Mouse (Mus musculus) heart, adult 18-20 months (tissue): ENCODE data around the gene Cd2. TPM values are rescaled to one million over a fixed set of nuclear protein-coding genes. Genes with fewer than 3 reads are reported as not detected.

Source experiments
- DNase-seq, 2 experiments: peaks; one replicate each; pipeline ENCODE4 v3.0.0; 2021 to 2022; ENCODE audit warnings: mixed read lengths in 1 of 2
- total RNA-seq, 2 experiments: library from RNA; stranded (reverse); gene quantifications; 2 replicates each; pipeline ENCODE4 v1.2.3; 2021

Cd2 gene
- total RNA-seq, 2 experiments from 2014 or later = 0.32 to 4.6 TPM

DNA sequence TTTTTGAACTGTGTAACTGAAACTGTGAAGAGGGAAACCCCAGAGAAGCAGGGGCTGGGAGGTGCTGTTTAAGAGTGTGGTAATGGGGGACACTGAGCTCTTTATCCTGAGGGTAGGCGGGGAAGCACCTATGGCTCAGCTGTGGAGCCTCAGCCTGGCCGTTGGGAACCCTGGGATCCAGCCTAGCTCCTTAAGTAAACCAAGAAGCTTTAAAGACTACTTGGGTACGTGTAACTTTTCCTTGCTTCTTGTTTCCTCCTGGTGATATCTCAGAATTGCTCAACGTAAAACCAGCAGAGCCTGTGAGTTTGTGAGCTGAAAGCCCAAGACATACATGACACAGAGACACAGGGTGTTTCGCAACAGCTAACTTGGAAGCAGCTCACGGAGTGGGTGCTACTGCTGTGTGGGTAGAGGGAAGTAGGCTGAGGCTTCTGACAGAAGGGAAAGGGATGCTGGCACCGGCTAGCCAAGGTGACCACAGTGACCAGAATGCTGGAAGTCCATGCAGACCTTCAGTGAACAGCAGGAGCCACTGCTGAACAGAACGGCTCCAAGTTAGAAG, 5.9 kb upstream of the Cd2 start:
- DNase-seq = peak; percentile 61 to 74

DNA sequence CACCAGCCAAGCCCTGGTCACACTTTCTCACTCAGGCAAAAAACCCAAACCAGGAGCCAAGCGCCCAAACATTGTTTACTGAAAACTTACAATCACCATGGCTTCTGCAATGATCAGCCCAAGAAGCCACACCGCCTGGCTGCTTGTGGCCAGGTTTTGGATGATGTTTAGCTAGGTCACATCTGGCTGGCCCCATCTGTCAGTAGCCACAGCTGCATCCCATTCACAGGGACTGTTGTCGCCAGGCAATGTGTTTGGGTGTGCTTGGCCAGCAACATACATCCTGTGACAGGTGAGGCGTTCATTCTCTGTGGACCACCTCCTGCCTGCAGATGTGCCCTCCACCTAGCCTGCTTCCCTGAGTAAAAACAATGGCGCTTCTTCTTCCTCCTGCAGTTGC, 4.9 kb upstream of the Cd2 start:
- DNase-seq = peak; percentile 27 to 57

DNA sequence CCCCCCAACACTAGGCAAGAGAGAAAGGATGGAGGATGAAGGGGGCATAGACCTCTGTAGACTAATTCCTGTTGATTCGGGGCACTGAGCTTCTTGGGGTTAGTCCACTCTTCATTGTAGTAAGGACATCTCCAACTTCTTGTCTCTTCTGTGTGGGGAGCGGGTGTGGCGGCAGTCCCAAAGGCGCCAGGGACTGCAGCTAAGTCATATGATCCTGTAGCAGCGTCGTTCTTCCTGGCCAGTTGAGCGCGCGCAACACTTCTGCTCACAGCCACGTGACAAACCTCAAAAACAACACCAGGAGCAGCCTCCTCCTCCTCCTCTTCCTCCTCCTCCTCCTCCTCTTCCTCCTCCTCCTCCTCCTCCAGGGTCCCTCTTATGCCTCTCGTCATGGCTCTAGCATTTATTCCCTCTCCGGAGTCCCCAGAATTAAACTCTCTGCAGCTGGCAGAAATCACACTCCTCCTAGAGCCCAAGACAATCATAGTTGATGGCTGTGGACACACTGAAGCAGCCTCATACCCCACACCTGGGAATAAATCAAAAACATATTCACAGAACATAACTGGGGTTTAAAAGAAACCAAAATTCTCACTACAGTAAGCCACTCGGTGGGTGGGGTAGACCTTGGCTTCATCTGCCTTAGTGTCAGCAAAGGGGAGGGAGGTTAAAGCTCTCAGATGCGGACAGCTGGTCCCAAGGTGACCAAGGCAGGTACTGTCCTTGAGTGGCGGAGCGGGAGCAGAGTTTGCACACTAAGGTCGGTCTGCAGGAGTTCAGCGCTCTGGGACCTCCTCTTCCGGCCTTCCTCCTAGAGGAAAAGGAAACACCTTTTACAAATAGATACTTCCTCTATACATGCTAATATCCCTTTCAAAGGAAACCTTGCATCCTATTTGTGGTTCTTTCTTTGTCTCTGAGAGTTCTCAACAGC, 3.1 kb upstream of the Cd2 start:
- DNase-seq = no peak

DNA sequence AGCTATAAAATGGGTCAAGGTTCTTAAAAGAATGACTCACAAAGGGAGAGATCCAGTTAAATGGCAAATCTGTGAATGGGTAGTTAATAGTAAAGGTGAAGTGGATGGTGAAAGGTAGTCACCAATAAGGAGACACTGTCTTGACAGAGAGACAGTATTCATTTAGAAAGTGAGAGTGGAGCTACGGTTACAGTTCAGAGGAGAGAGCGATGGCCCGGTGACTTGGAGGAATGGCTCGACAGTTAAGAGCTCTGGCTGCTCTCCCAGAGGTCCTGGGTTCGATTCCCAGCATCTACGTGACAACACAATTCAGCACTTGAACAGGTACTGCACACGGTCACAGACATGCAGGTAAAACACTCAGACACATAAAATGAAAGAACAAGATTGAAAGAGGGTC, 2.3 kb upstream of the Cd2 start:
- DNase-seq = no peak

DNA sequence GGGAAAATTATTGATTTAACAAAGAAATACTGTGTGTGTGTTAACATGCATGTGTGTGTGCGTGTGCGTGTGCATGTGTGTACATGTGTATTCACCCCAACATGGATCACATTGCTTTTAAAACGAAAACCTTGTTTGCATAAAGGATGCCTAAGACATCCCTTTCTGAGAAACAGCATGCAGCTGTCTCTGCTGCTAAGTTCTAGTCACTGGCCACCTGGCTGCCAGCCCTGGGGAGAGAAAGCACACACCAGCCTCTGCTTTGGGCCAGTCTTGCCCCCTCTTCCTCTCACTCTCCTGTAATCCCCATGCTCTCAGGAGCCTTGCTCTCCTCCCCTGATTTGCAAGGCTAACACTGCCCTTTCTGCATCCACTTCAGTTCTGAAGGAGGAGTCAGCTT, 1.7 kb upstream of the Cd2 start:
- DNase-seq = no peak

DNA sequence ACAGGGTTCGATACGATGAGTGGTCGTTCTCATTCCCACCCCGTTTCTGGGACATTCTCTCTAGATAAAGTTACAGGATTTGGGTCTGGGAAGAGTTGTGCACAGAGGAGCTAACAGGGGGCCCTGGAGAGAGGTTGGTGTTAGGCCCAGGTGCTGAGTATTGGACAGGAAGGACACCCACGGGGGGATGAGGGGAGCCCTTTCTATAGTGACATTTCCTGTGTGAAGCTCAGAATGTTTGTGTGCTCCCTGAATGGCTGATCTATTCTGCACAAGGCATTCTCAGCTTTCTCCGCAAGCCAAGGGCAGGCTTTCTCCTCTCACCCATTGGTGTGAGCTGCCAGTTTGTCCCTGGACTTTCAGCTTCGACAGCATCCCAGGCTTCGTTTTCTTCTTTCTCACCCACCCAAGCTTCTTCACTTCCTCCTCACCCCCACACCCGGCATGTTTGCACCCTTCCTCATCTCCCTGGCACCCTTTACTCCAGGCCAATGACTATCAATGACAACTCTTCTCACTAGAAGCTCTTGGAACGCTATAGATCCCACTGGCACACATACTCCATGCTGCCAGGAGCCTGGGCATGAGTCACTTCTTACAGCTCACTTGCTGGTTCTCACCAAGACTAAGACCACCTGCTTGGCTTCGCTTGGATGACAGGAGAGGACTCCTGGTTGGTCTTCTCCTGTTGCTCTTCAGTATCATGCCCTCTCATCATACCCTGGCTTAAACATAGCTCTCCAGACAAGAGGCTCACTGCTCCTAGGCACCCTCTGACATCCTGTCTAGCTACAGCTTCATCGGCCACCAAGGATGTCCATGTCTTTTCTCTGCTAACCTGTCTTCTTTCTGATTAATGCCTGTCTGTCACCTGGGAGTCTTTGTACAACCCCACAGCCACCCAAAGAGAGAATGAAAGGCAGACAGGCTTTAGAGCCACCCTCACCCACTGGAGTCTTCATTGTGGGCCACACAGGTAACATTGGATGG, 1.1 kb downstream of the Cd2 start:
- no peak for DNase-seq

DNA sequence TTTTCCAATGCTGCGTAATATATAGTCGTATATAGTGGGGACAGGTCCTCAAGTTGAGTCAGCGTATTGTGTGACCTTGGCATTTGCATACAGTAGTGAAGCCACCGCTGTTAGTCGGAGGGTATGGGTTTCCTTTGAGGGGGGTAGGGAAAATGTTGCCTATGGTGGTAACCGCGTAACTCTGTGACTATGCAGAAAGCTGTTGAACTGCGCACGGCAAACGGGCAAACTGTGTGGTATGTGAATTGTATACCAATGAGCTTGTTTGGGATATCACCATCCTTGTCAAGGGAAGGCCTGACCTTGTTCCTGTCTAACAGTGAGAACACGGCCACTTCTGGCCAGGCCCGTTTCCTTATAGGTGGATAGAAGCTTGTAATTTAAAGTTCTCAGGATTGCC, 1.9 kb downstream of the Cd2 start:
- no peak for DNase-seq

DNA sequence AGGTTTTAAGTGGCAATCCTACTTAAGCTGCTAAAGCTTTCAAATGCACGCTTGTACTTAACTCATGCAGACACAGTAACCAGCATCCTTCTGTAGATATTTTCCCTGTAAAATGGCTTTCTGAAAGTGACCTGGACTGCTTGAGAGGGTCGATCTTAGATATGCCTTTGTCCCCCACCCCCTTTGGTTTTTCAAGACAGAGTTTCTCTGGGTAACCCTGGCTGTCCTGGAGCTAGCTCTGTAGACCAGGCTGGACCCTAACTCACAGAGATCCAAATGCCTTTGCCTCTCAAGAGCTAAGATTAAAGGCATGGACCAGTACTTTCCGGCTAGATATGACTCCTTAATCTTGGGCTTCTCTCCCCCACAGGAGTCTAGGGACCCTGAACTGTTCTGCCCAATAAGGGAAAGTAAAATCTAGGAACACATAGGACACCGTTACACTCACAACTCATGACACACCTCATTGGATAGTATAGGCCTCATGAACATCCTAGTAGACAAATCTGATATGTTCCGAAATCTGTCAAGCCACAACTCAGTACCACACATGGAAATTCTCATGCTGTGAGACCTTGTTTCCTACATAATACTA, 2.6 kb downstream of the Cd2 start:
- no peak for DNase-seq

DNA sequence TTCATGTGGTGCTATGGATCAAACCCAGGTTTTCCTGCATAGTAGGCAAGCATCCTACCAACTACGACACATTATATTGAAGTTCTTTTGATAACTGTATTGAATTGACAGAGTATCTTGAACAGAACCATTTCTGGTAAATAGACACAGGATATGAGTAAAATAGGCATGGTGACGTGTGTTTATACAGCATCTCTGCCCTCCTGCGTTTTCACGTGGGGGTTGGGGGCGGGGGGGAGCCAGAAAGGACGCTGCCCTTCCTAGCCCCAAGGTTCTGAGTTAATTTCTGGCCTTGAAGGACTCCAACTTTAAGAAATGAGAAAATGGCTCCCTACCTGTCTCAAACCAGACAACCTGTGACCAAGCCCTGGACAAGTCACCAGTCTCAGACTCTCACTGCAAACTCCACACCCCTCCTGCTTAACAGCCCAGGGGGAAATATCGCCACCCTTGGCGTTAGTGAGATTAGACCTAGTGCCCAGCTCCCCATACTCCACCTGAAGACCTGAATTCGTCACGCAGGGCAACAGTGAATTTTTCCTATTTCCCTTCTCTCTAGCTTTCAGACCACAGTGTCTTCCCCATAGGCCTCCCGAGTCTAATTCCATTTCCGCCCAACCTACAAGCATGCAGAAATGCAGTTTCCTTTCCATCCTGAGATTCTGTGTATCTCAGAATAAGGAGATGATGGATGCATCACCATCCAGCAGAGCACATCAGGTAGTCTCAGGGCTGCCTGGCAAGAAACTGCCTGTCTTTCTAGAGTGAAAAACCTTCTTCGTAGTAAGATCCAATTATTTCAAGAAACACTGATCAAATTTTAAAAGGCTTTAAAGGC, 3.7 kb downstream of the Cd2 start:
- DNase-seq = no peak

DNA sequence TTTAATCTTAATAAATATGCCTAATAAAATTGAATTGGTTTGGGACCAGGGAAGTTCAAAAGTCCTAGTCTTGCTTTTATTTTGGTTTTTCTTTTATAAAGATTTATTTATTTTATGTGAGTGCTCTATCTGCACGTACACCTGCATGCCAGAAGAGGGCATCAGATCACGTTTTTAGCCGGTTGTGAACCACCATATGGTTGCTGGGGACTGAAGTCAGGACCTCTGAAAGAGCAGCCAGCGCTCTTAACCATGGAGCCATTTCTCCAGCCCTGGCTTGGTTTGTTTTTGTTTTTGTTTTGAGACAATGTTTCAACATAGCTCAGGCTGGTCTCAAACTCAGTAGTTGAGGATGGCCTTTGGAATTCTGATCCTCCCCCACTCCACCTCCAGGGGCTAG, 4.3 kb downstream of the Cd2 start:
- no peak for DNase-seq

DNA sequence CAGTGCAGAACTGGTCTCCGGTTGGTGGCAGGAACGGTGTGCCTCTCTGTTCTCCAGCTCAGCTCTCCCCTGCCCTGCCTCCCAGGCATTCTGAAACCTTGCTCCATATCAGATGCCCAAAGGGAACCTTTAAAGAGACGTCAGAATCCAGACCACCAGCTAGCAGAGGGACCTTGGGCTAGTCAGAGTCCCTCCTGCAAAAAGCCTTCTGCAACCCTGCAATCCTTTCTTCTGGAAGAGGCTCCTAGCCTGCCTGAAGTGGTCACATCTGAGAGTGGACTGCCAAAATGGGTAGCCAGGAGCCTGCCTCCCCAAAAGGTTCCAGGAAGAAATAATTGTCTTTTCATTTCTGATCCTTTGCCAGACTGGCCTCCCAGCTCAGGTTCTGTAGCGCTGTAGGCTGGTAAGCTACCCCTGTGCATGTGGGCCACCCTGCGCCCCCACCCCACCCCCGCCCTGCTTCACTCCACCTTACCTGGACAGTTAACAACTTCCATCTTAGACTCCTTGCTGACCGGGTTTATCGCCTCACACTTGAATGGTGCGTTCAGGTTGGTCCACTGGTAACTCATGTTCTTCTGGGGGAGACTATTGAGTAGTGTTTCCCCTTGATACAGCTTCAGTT, 5.1 kb downstream of the Cd2 start:
- DNase-seq = no peak

DNA sequence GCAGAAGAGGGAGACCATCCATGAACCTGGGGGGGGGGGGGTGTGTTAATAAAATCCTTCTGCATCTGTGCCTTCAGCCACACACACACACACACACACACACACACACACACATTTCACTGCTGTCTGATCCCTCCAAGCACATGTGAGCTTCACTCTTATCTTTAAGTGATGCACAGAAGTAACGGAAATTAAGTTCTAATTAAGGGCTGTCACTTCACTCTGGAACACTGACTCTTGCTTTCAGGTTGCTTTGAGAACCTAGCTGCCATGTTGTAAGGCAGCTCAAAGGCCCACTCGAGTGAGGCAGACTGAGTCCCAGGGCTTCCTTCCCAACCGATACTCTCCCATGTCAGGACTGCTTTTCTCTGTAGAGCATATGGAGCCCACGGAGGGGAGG, 5.9 kb downstream of the Cd2 start:
- no peak for DNase-seq

DNA sequence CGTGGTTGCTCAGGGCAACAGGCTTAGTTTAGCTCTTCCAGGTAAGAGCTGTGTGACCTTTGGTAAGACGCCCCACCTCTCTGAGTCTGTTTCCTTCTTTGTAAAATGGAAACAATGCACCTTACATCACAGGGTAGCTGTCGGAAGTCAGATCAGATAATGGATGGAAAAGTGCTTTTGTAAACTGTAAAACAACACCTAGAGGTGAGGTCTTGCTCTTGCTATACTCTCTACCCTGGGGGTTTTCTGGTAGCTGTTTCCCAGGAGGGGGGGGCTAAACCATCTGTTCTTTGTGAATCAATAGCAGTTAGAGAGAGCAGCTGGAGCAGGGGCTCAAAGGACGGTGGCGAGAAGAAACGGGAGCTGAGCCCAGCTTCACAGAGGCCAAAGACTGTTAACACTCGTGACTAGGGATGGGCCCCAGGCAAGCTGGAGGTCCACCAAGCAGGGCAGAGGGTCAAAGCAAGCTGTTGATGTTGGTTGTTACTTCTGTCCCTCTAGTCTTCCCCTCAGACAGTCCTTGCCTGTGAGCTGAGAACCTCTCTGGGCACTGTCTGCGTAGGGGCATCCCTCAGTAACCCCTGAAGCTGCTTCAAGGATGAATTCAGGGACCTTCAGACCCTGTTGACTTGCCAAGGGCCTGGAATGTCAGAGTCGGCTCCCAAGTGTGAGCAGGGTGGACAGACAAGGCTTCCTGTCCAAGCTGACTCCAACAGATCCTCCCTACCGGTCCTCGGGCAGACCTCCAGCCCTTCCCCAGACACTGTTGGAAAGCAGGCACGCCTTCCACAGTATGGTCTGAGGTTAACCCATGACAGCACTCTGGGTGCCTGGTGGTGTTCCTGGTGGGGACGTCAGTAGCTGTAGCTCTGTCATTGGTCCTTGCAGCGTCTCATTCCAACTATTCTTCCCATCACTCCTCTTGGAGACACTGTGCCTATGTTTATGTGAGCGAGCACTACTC, 7.1 kb downstream of the Cd2 start:
- DNase-seq = peak; percentile 83 to 91

DNA sequence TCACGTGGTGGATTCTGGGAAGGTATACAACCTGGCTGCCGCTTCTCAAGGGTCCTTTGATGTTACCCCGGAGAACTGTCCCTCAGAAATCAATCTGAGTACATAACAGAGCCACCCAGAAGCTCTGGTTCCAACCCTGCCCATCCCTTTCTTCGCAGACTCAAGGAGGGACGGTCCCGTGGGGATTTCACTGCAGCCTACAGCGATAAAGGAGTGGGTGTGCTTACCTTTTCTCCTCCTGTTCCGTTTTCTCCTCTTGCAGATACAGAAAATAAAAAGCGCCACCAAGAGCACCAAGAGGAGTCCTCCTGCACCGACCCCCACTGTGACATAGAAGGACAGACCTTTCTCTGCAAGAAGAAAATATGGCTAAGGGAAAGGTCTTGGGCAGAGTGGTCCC, 8.2 kb downstream of the Cd2 start:
- DNase-seq = no peak

DNA sequence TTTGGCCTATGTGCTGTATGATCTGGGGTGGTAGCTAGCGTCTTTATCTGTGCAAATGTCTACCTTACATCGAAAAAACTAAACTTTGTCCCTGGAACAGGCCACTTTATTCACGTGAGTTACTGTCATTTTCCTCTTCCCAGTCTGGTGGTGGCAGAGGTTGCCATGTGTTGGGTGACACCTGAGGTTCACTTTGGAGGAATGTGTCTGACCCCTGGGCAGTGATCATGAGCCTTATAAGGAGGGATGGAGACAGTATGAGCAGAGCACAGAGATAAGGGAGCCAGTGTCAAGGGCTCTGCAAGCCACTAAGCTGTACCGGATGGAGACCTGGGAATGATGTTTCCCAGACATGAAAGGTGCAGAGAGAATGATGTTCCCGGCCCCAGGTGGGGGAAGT, 9.3 kb downstream of the Cd2 start:
- DNase-seq = no peak

DNA sequence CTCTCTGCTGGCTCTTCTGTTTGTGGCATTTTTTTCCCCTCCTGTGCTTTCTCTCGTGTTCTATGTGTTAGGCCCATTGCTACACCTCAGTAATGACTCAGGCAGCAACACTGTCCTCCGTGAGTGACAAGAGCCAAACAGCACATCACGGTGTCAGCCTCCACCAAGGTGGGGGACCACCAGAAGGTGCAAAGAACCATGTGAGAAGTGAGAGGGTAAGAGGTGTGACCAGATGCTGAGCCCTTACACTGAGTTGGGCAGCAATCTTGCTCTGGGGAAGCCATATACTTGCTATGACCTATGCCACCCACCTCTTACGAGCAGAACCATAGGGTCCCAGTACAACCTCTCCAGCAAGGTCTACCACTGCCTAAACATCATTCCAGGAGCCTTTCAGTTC, 9.9 kb downstream of the Cd2 start:
- no peak for DNase-seq

DNA sequence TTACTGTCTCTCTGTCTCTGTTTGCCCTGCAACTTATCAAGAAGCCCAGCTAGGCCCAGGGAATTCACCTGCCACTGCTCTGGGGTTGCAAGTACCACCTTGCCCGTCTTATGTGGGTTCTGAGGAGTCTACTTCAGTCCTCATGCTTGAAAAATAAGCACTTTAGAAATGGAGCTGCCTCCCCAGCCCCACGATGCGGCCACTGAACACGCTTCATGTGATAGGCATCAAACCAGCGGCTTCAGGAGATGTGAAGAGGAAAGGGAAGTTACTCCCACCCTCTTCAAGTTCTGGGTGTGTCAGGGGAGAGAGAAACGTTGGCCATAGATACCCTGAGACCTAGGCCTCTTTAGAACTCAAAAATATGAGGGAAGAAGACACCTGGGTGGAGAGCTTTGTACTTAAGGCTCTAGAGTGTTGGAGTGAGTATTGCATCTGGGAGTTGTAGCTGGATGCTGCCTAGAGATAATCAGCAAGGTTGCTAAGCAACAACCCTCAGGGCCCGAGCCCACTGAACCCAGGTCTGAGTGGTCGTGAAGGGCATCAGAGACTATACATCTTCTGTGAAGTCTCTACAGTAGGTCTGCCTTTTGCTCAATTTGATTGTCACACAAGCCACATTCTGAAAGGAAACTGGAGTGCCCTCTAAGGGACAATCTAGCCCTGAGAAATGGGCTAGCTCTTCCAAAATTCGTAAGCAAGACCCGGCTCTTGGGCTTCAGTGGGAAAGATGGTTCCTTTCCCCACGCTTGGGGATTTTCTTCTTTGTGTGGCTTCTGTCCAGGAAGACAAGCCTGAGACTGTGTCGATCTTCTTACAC, 11.0 kb downstream of the Cd2 start:
- DNase-seq = no peak

DNA sequence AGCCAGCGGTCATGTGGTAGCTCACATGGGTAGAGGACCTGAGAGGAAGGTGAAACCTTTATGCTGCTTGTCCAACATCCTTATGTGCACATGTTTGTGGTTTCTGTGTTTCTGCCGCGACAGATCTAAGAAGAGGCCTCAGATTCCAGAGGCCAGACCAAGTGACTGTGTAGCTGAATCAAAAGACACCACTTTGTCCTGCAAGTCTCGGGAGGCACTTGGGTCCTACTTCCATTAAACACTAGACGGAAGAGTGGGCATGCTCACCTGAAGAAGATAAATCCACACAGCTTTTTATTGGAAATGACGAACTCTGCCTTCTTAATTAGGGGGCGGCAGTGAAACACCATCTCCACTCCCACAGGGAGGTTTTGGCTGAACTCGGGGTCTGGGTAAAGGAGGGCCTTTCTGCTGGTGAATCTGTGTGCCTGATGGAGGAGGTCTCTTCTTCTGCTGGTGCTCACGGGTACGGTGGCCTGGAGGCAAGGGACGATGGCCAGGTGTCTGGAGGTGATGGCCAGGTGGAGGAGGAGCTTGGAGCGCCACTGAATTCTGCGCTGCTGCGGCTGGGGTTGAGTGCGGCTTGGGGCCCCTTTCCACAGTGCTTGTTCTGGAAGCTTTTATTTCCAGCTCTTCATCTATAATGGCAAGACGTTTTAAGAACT, 12.0 kb downstream of the Cd2 start:
- DNase-seq = no peak
